Mouse (Mus musculus): ENCODE data around the gene Olfr328. TPM values are rescaled to one million over a fixed set of nuclear protein-coding genes. Genes with fewer than 3 reads are reported as not detected.

The Olfr328 gene
- not detected in 2 replicates for total RNA-seq (2014; fragmentation: Nextera tagmentation)
- total RNA-seq (2017): 0.16 and 0.29 TPM in 2 replicates
- polyA plus RNA-seq (2012): not detected in 2 replicates

DNA sequence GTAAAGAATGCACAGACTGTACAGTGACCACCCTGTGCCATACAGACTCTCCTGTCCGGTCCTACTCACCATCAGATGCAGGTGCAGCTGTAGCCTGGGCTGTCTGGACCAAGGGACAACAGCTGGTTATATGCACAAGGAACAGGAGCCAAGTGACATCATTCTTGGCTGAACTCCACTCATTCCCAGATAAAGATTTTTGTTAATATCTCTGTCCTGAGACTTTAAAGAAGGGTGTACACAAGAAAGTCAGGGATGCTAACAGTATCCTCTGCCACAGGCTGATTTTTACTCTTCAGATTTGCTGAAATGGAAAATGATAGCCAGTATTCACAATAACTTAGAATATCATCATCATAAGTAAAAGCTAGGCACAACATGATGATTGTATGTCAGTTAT, at the start of gene Olfr328:
Gene Olfr328 (minus strand): TSS at position 101 of the 400 bp plus-strand sequence.
- H3K4me3 ChIP-seq (ENCODE audit: low read depth, low read length): no peak within 1 kb of the TSS

DNA sequence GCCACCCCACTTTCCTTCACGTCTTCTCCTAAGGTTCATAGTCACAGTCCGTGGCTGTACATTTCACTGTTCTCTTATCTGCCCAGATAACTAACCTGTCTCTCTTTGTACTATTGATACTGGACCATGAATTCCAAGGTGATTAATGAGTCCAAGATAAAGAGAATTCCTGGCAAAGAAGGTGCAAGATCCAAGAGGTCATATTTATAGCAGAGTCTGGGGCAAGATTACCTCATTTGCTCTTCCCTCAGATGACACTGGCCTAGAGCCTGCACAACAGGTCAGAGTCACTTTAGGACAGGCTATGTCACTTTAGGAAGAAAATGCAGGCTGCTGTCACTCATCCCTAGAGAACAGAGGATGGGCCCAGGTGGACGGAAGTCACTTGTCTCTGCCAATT, 49.8 kb upstream of the Olfr328 start:
- H3K27me3 ChIP-seq (ENCODE audit: insufficient read depth, low read length): peaks cover 8% of the 10 kb centered on the region; the same call in 1 of the 2 replicates
- H3K4me3 ChIP-seq (ENCODE audit: low read depth, low read length): no peak overlapping the region
- no peaks in the 10 kb centered on the region for H3K4me1 ChIP-seq (ENCODE audit: insufficient read depth, low read depth, low read length)
- H3K36me3 ChIP-seq (replicated peaks): no peaks in the 10 kb centered on the region
- DNase-seq (ENCODE audit: low spot score): no peak
- H3K9me3 ChIP-seq (replicated peaks): no peaks in the 10 kb centered on the region
- ATAC-seq (ENCODE audit: extremely low read depth, insufficient number of reproducible peaks, low FRiP score, poor library complexity, severe bottlenecking): no peak
- TF ChIP-seq CTCF (IDR thresholded peaks at IDR 0.05; ENCODE audit: low read depth, low read length): no peak

More for the DNA sequence above, at the start of gene Olfr328:
- no peak for TF ChIP-seq GATA1 (IDR thresholded peaks at IDR 0.05; ENCODE audit: borderline replicate concordance, low read length)
- TF ChIP-seq CTCF (IDR thresholded peaks at IDR 0.05; ENCODE audit: low read depth, low read length): no peak
- TF ChIP-seq POLR2AphosphoS5 (IDR thresholded peaks at IDR 0.05; ENCODE audit: insufficient replicate concordance, low read depth, low read length): no peak
- no peak for TF ChIP-seq TAL1 (conservative IDR thresholded peaks at IDR 0.05; ENCODE audit: low read depth, low read length)
- TF ChIP-seq GATA2 (IDR thresholded peaks at IDR 0.05; ENCODE audit: borderline replicate concordance, low read depth, low read length): no peak
- DNase-seq (ENCODE audit: low spot score) (no peak), ATAC-seq (ENCODE audit: extremely low read depth, insufficient number of reproducible peaks, low FRiP score, poor library complexity, severe bottlenecking) (no peak)
- H3K9me3 ChIP-seq (replicated peaks): no peaks in the 10 kb centered on the region
- 0 out of 2 replicates have a peak, but pooled peaks cover 11% of the 10 kb centered on the region for H3K27me3 ChIP-seq (ENCODE audit: insufficient read depth, low read length)
- no peaks in the 10 kb centered on the region for H3K36me3 ChIP-seq (replicated peaks)
- H3K4me1 ChIP-seq (ENCODE audit: insufficient read depth, low read depth, low read length): no peaks in the 10 kb centered on the region

DNA sequence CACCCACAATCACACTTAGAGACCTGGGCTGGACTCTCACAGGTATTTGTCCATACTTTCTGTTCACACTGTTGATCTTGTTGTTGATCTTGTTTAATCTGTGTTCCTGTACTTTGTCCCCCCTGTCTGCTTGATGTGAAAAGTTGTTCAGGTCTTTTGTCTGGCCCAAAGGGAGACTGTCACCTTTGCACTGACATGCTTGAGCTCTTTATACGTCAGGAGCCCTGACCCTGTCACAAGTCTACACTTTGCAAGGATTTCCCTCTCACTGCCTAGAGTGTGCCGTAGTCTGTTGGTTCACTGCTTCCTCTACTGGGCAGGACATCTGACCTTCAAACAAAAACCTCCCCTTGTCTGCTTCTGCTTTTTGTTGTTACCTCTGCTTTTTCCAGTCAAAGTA, 49.3 kb upstream of the Olfr328 start:
- no peak for ATAC-seq (ENCODE audit: extremely low read depth, insufficient number of reproducible peaks, low FRiP score, poor library complexity, severe bottlenecking)

DNA sequence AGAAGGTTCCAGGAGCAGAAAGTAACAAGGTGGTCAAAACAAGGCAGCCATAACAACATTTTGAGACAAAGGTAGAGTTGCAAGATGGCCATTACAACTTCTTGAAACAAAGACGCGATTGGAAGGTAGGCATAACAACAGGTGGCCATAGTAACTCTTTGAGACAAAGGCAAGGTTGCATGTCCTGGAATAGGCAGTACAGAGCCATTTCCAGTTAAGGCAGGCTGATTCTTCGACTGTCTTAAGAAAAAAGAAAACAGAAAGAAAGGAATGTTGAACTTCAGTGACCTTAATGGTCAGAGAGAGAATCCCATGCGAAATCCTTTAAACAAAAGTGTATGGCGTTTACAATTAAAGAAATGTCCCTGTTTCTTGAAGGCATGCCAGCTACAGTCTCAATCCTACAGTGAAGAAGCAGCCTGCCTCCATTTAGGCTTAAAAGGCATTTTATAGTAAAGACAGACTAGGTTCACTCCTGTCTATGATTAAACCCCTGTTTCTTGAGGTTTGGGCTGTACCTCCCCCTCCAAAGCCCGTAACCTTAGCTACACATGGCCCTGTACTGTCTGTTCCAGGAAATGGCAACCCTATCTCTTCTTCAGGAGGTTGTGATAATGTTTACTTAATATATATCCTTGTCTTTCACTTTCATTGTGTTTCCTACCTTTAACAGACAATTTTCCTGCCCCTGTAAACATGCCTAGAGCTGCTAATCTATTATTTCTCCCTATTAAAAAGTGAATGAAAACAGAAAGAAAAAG, 47.5 kb upstream of the Olfr328 start:
- DNase-seq (ENCODE audit: low spot score): no peak
- no peak for ATAC-seq (ENCODE audit: extremely low read depth, insufficient number of reproducible peaks, low FRiP score, poor library complexity, severe bottlenecking)
- Histone ChIP-seq H3K4me1 (ENCODE audit: insufficient read depth, low read depth, low read length) (no peaks in the 10 kb centered on the region), H3K9me3 (replicated peaks) (no peaks in the 10 kb centered on the region), H3K27me3 (ENCODE audit: insufficient read depth, low read length) (peaks cover 10% of the 10 kb centered on the region; the same call in 1 of the 2 replicates), H3K4me3 (ENCODE audit: low read depth, low read length) (no peak overlapping the region), H3K36me3 (replicated peaks) (no peaks in the 10 kb centered on the region)
- TF ChIP-seq GATA1 (IDR thresholded peaks at IDR 0.05; ENCODE audit: borderline replicate concordance, low read length): no peak
- no peak for TF ChIP-seq POLR2AphosphoS5 (IDR thresholded peaks at IDR 0.05; ENCODE audit: insufficient replicate concordance, low read depth, low read length)
- TF ChIP-seq TAL1 (conservative IDR thresholded peaks at IDR 0.05; ENCODE audit: low read depth, low read length): no peak
- TF ChIP-seq CTCF (IDR thresholded peaks at IDR 0.05; ENCODE audit: low read depth, low read length): no peak
- TF ChIP-seq GATA2 (IDR thresholded peaks at IDR 0.05; ENCODE audit: borderline replicate concordance, low read depth, low read length): no peak

More for the DNA sequence above, 49.3 kb upstream of the Olfr328 start:
- TF ChIP-seq TAL1 (conservative IDR thresholded peaks at IDR 0.05; ENCODE audit: low read depth, low read length) (no peak), GATA1 (IDR thresholded peaks at IDR 0.05; ENCODE audit: borderline replicate concordance, low read length) (no peak), POLR2AphosphoS5 (IDR thresholded peaks at IDR 0.05; ENCODE audit: insufficient replicate concordance, low read depth, low read length) (no peak), CTCF (IDR thresholded peaks at IDR 0.05; ENCODE audit: low read depth, low read length) (no peak), GATA2 (IDR thresholded peaks at IDR 0.05; ENCODE audit: borderline replicate concordance, low read depth, low read length) (no peak)
- no peak for DNase-seq (ENCODE audit: low spot score)
- H3K36me3 ChIP-seq (replicated peaks): no peaks in the 10 kb centered on the region
- peaks cover 10% of the 10 kb centered on the region; the same call in 1 of the 2 replicates for H3K27me3 ChIP-seq (ENCODE audit: insufficient read depth, low read length)
- H3K4me1 ChIP-seq (ENCODE audit: insufficient read depth, low read depth, low read length): no peaks in the 10 kb centered on the region
- no peaks in the 10 kb centered on the region for H3K9me3 ChIP-seq (replicated peaks)
- H3K4me3 ChIP-seq (ENCODE audit: low read depth, low read length): no peak overlapping the region

DNA sequence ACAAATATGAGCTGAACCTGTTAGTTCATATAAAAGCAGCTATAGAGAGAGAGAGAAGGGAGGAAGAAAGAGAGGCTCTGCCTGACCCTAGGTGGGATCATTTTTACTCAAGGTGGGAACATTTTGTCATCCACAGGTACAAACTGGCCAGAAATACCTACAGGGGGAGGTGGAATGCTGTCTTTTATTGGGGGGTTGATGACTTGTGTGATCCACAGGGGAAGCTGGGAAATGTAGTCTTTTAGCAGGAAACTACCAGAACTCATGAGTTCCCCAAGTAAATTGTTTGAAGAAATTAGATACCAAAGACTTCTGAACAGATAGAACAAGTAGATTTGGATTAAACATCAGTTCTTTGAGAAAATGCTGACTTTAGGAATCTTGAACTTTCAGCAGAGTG, 46.6 kb upstream of the Olfr328 start:
- no peak for TF ChIP-seq GATA1 (IDR thresholded peaks at IDR 0.05; ENCODE audit: borderline replicate concordance, low read length)
- no peak for TF ChIP-seq POLR2AphosphoS5 (IDR thresholded peaks at IDR 0.05; ENCODE audit: insufficient replicate concordance, low read depth, low read length)
- ATAC-seq (ENCODE audit: extremely low read depth, insufficient number of reproducible peaks, low FRiP score, poor library complexity, severe bottlenecking) (no peak), DNase-seq (ENCODE audit: low spot score) (no peak)
- Histone ChIP-seq H3K27me3 (ENCODE audit: insufficient read depth, low read length) (peaks cover 14% of the 10 kb centered on the region), H3K36me3 (replicated peaks) (no peaks in the 10 kb centered on the region), H3K4me1 (ENCODE audit: insufficient read depth, low read depth, low read length) (no peaks in the 10 kb centered on the region), H3K9me3 (replicated peaks) (no peaks in the 10 kb centered on the region), H3K4me3 (ENCODE audit: low read depth, low read length) (no peak overlapping the region)

DNA sequence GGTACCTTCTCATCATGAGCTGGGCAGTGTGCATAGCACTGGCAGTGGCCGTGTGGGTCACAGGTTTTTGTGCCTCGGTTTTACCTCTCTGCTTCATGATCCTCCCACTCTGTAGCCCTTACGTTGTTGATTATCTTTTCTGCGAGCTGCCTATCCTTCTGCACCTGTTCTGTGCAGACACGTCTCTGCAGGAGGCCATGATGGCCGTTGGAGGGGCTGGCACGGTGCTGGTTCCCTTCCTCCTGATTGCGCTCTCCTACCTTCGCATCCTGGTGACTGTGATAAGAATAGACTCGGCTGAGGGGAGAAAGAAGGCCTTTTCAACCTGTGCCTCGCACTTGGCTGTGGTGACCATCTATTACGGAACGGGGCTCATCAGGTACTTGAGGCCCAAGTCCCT, 42.4 kb upstream of the Olfr328 start:
- no peak for TF ChIP-seq CTCF (IDR thresholded peaks at IDR 0.05; ENCODE audit: low read depth, low read length)
- Histone ChIP-seq H3K4me3 (ENCODE audit: low read depth, low read length) (no peak overlapping the region), H3K36me3 (replicated peaks) (no peaks in the 10 kb centered on the region), H3K27me3 (ENCODE audit: insufficient read depth, low read length) (peaks cover 7% of the 10 kb centered on the region), H3K4me1 (ENCODE audit: insufficient read depth, low read depth, low read length) (no peaks in the 10 kb centered on the region), H3K9me3 (replicated peaks) (no peaks in the 10 kb centered on the region)
- DNase-seq (ENCODE audit: low spot score) (no peak), ATAC-seq (ENCODE audit: extremely low read depth, insufficient number of reproducible peaks, low FRiP score, poor library complexity, severe bottlenecking) (no peak)

DNA sequence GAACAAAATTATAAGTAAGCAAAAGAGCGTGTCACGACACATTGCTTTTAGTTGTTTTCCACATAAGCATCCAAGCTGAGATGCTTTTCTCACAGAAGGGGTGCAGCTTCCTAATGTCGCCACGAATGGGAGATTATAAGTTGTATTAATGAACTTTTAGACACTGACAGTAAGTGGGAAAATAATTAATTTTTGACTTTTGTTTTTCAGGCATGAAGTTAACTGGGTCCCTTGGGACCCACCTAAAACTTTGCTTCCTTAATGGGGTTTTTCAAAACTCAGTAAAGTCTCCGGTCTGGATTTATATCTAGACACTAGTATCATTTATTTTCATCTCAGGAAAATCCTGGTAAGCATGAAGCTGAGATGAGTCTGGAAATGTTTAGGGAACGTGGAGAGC, 39.4 kb upstream of the Olfr328 start, which contains the start of gene Olfr324:
Gene Olfr324 (plus strand): TSS at position 301 of the 400 bp plus-strand sequence.
- Histone ChIP-seq H3K27me3 (ENCODE audit: insufficient read depth, low read length) (peaks cover 5% of the 10 kb centered on the region), H3K9me3 (replicated peaks) (no peaks in the 10 kb centered on the region), H3K4me3 (ENCODE audit: low read depth, low read length) (no peak within 1 kb of the TSS), H3K36me3 (replicated peaks) (no peaks in the 10 kb centered on the region), H3K4me1 (ENCODE audit: insufficient read depth, low read depth, low read length) (no peaks in the 10 kb centered on the region)
- ATAC-seq (ENCODE audit: extremely low read depth, insufficient number of reproducible peaks, low FRiP score, poor library complexity, severe bottlenecking) (no peak), DNase-seq (ENCODE audit: low spot score) (no peak)
- no peak for TF ChIP-seq GATA1 (IDR thresholded peaks at IDR 0.05; ENCODE audit: borderline replicate concordance, low read length)
- TF ChIP-seq GATA2 (IDR thresholded peaks at IDR 0.05; ENCODE audit: borderline replicate concordance, low read depth, low read length): no peak
- no peak for TF ChIP-seq CTCF (IDR thresholded peaks at IDR 0.05; ENCODE audit: low read depth, low read length)
- no peak for TF ChIP-seq POLR2AphosphoS5 (IDR thresholded peaks at IDR 0.05; ENCODE audit: insufficient replicate concordance, low read depth, low read length)
- no peak for TF ChIP-seq TAL1 (conservative IDR thresholded peaks at IDR 0.05; ENCODE audit: low read depth, low read length)

All from G1E (cell line).